Mouse (Mus musculus) stomach, embryonic 15.5 days (tissue): ENCODE measurements around the gene Nav2. TPM values are rescaled to one million over a fixed set of nuclear protein-coding genes. Genes with fewer than 3 reads are reported as not detected.

Source experiments
- ATAC-seq: fragments of 200-750 bp; cut with Nextera tagmentation; 2 replicates; pipeline ENCODE4 v1.8.0; 2017; ENCODE audit warnings: low read depth, moderate number of reproducible peaks, moderate TSS enrichment; ENCODE audit not compliant: insufficient read depth, low FRiP score
- H3K27ac ChIP-seq: fragments of 300-500 bp; sonication (generic); 2 replicates; pipeline ENCODE4 v1.5.1; 2015; ENCODE audit warnings: mild to moderate bottlenecking, inconsistent platforms
- H3K27me3 ChIP-seq: fragments of 300-500 bp; sonication (generic); replicated peaks from 2 replicates; pipeline ENCODE4 v1.6.1; 2015; ENCODE audit warnings: inconsistent platforms
- H3K36me3 ChIP-seq: fragments of 300-500 bp; sonication (generic); 2 replicates; pipeline ENCODE4 v1.6.1; 2015; ENCODE audit warnings: inconsistent platforms
- H3K4me1 ChIP-seq: fragments of 300-500 bp; sonication (generic); 2 replicates; pipeline ENCODE4 v1.6.1; 2015; ENCODE audit warnings: inconsistent platforms
- H3K4me2 ChIP-seq: fragments of 300-500 bp; sonication (generic); 2 replicates; pipeline ENCODE4 v1.6.1; 2015; ENCODE audit warnings: mild to moderate bottlenecking, inconsistent platforms
- H3K4me3 ChIP-seq: fragments of 300-500 bp; sonication (generic); replicated peaks from 2 replicates; pipeline ENCODE4 v1.5.1; 2015; ENCODE audit warnings: inconsistent platforms
- H3K9ac ChIP-seq: fragments of 300-500 bp; sonication (generic); 2 replicates; pipeline ENCODE4 v1.6.1; 2015; ENCODE audit warnings: inconsistent platforms
- H3K9me3 ChIP-seq: fragments of 300-500 bp; sonication (generic); 2 replicates; pipeline ENCODE4 v1.6.1; 2016; ENCODE audit warnings: inconsistent platforms
- WGBS: fragments of 180-500 bp; shearing (Covaris S2); methylation state at CpG from one replicate; pipeline ENCODE4 v1.1.7; 2015; 5-methylcytosine and 5-hydroxymethylcytosine counted together
- polyA plus RNA-seq: library from polyadenylated mRNA; unstranded; fragments of >200 nt; fragmentation: Nextera tagmentation; extraction: Ambion mirVana; gene quantifications from 2 replicates; pipeline ENCODE4 v1.2.1, GENCODE M21; 2015

The Nav2 gene
- polyA plus RNA-seq, 1 experiment from 2014 or later, result 20.4 TPM

GRCm38 (mm10) chr7:49637851-49638663 is 729.5 kb downstream of the Nav2 start:
- Histone ChIP-seq H3K4me3 (no peak overlapping the region), H3K9me3 (no peaks in the 10 kb centered on the region), H3K27me3 (peaks cover 64% of the 10 kb centered on the region), H3K9ac (no peak overlapping the region), H3K4me2 (no peak overlapping the region), H3K36me3 (no peaks in the 10 kb centered on the region), H3K27ac (no peak overlapping the region), H3K4me1 (peaks cover 6% of the 10 kb centered on the region; the same call in 1 of the 2 replicates)
- 2% methylated on average over 21 of the region's 21 CpGs for WGBS
- no peak for ATAC-seq

- H3K9me3 ChIP-seq, result no peaks in the 10 kb centered on the region
- no peak for ATAC-seq
- H3K4me3 ChIP-seq, result peak overlapping the region; percentile 13; the same call in 1 of the 2 replicates
- peaks cover 59% of the 10 kb centered on the region for H3K27me3 ChIP-seq
- H3K9ac ChIP-seq, result no peak overlapping the region
- WGBS, result 5% methylated on average over 35 of the region's 35 CpGs
- no peak overlapping the region for H3K27ac ChIP-seq
- no peaks in the 10 kb centered on the region for H3K36me3 ChIP-seq
- no peaks in the 10 kb centered on the region for H3K4me1 ChIP-seq
- peak overlapping the region; percentile 19 for H3K4me2 ChIP-seq
Observed at GRCm38 (mm10) chr7:49638941-49639776, 730.6 kb downstream of the Nav2 start.

GRCm38 (mm10) chr7:49639864-49640708 is 731.6 kb downstream of the Nav2 start:
- H3K4me2 ChIP-seq, result no peak overlapping the region
- H3K36me3 ChIP-seq, result no peaks in the 10 kb centered on the region
- H3K9me3 ChIP-seq, result no peaks in the 10 kb centered on the region
- peaks cover 54% of the 10 kb centered on the region for H3K27me3 ChIP-seq
- no peaks in the 10 kb centered on the region for H3K4me1 ChIP-seq
- no peak overlapping the region for H3K27ac ChIP-seq
- no peak for ATAC-seq
- H3K4me3 ChIP-seq, result no peak overlapping the region
- no peak overlapping the region for H3K9ac ChIP-seq
- 25% methylated on average over 18 of the region's 18 CpGs for WGBS

GRCm38 (mm10) chr7:49640709-49641305 is 732.3 kb downstream of the Nav2 start:
- no peak overlapping the region for H3K9ac ChIP-seq
- peaks cover 47% of the 10 kb centered on the region for H3K27me3 ChIP-seq
- H3K4me2 ChIP-seq, result no peak overlapping the region
- H3K9me3 ChIP-seq, result no peaks in the 10 kb centered on the region
- H3K27ac ChIP-seq, result no peak overlapping the region
- H3K4me3 ChIP-seq, result no peak overlapping the region
- H3K4me1 ChIP-seq, result no peaks in the 10 kb centered on the region
- WGBS, result 34% methylated on average over 3 of the region's 3 CpGs
- no peak for ATAC-seq
- H3K36me3 ChIP-seq, result no peaks in the 10 kb centered on the region

Other genes starting within 250 kb of the Nav2 start
- 34.4 and 34.5 TPM in 2 replicates for gene Zdhhc13, start 119.7 kb upstream of the Nav2 start, polyA plus RNA-seq
- gene Csrp3, start 60.7 kb upstream of the Nav2 start, polyA plus RNA-seq, result 1.6 and 3.0 TPM in 2 replicates
- gene E2f8, start 27.1 kb upstream of the Nav2 start, polyA plus RNA-seq, result 22.6 and 24.7 TPM in 2 replicates